16 mouse cellular contexts compared by ENCODE assay signal in the genomic region with DNA sequence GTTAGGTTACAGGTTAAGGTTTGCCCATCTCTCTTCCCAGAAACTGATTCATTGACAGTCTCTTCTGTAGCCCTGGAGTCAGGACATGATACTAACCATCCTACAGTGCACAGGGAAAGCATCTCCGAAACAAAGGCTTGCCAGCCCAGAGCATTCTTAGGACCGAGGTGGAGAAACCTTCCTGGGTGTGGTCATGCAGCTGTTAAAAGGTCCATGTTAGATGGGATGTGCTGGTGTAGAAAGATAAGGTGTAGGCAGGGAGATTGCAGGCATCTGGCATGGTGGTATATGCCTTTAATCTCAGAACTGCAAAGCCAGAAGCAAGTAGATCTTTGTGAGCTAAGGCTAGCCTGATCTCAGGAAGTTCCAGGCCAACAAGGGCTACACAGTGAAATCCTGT. TPM values are rescaled to one million over a fixed set of nuclear protein-coding genes. Genes with fewer than 3 reads are reported as not detected.
DNase-seq lines count a peak whose midpoint lies in the region; ATAC-seq and TF ChIP-seq lines count a peak whose summit lies in the region.
"Had no signal": no experiment of that assay in that cellular context is flagged by ENCODE, and none has a peak within 500 bp of the region (broad histone marks: within the 10 kb centered on the region; RNA-seq: fewer than 3 reads in every experiment).

No protein-coding gene starts in this region.

- peak; percentile 95 for ATAC-seq in G1E (ENCODE audit: extremely low read depth, insufficient number of reproducible peaks, low FRiP score, poor library complexity, severe bottlenecking)
- ATAC-seq in erythroid progenitor cell, adult 5-6 weeks (replicated peaks; ENCODE audit: low FRiP score, poor library complexity, severe bottlenecking), result peak; percentile 98
- ATAC-seq in liver, postnatal 0 days, result peak; percentile 99
- ATAC-seq: activated CD4-positive, CD25-positive, alpha-beta regulatory T cell, adult 4 months had no signal

- 36% methylated on average over 2 of the region's 2 CpGs for WGBS in liver, postnatal 0 days (ENCODE audit: insufficient replicate concordance)

- no peak for TF ChIP-seq CTCF in G1E (IDR thresholded peaks at IDR 0.05; ENCODE audit: low read depth, low read length)
- TF ChIP-seq CTCF in MEL (IDR thresholded peaks at IDR 0.05 in 2 of 3, conservative IDR thresholded peaks at IDR 0.05 in 1 of 3; ENCODE audit: control insufficient read depth in 1 of 3, insufficient read depth in 1 of 3, low read depth in 2 of 3, low read length in 3 of 3, poor library complexity in 1 of 3, severe bottlenecking in 1 of 3), result no peak
- TF ChIP-seq CTCF in liver, postnatal 0 days (IDR thresholded peaks at IDR 0.05; ENCODE audit: low read depth), result no peak
- TF ChIP-seq CTCF in layer of hippocampus, adult 2 months (conservative IDR thresholded peaks at IDR 0.05), result no peak

- no peaks in the 10 kb centered on the region for H3K79me2 ChIP-seq in MEL (ENCODE audit: control insufficient read depth, insufficient read depth, low read length, poor library complexity)

- no peak overlapping the region for H3K9ac ChIP-seq in MEL (ENCODE audit: control insufficient read depth, low read depth, low read length, poor library complexity, severe bottlenecking)
- H3K9ac ChIP-seq in liver, postnatal 0 days (replicated peaks), result no peak overlapping the region
- H3K9ac ChIP-seq: embryonic facial prominence, embryonic 13.5 days; forebrain, embryonic 12.5 days; hindbrain, embryonic 15.5 days had no signal

- H3K9me3 ChIP-seq in G1E (replicated peaks) (peaks cover 4% of the 10 kb centered on the region), MEL (replicated peaks; ENCODE audit: insufficient read depth, low read length) (no peaks in the 10 kb centered on the region)
- 0 out of 2 replicates have a peak, but pooled peaks cover 5% of the 10 kb centered on the region for H3K9me3 ChIP-seq in liver, postnatal 0 days (ENCODE audit: low read length)
- H3K9me3 ChIP-seq: embryonic facial prominence, embryonic 13.5 days; forebrain, embryonic 12.5 days; hindbrain, embryonic 15.5 days had no signal

- no peak for DNase-seq in G1E (ENCODE audit: low spot score)
- peak; percentile 71 for DNase-seq in MEL (ENCODE audit: low read depth, low spot score)
- DNase-seq in liver, postnatal 0 days, result peak; percentile 30
- no peak for DNase-seq in layer of hippocampus, adult 11-12 months (ENCODE audit: low spot score)
- DNase-seq in cerebellum, postnatal 36 days, result no peak
- DNase-seq in layer of hippocampus, adult 2 months (ENCODE audit: low spot score in 2 of 2), result no peak
- DNase-seq: adrenal gland, postnatal 36 days; cerebellum, adult 11-12 months; kidney, adult 8-10 months; right cerebral cortex, adult 18-20 months had no signal

- TF ChIP-seq EP300 in MEL (IDR thresholded peaks at IDR 0.05; ENCODE audit: low read depth in 1 of 2, low read length in 2 of 2), result peak; percentile 79 to 91
- peak; percentile 96 for TF ChIP-seq EP300 in liver, postnatal 0 days (IDR thresholded peaks at IDR 0.05; ENCODE audit: low read depth)

- peak overlapping the region; percentile 40 for H3K4me2 ChIP-seq in liver, postnatal 0 days (ENCODE audit: low read depth, low read length)
- H3K4me2 ChIP-seq: embryonic facial prominence, embryonic 13.5 days; forebrain, embryonic 12.5 days; hindbrain, embryonic 15.5 days; midbrain, embryonic 11.5 days had no signal

- H3K27me3 ChIP-seq in G1E (ENCODE audit: insufficient read depth, low read length) (no peaks in the 10 kb centered on the region), MEL (ENCODE audit: control insufficient read depth in 1 of 2, insufficient read depth in 2 of 2, low read length in 2 of 2) (no peaks in the 10 kb centered on the region)
- no peaks in the 10 kb centered on the region for H3K27me3 ChIP-seq in liver, postnatal 0 days (ENCODE audit: insufficient read depth, low read length)
- H3K27me3 ChIP-seq: embryonic facial prominence, embryonic 13.5 days; forebrain, embryonic 12.5 days; hindbrain, embryonic 15.5 days had no signal

- H3K4me3 ChIP-seq in G1E (ENCODE audit: low read depth, low read length), result no peak overlapping the region
- H3K4me3 ChIP-seq in MEL (ENCODE audit: control insufficient read depth in 1 of 2, insufficient read depth in 1 of 2, low read depth in 2 of 2, low read length in 2 of 2), result no peak overlapping the region
- no peak overlapping the region for H3K4me3 ChIP-seq in liver, postnatal 0 days (ENCODE audit: low read depth, low read length)
- no peak overlapping the region for H3K4me3 ChIP-seq in layer of hippocampus, adult 2 months
- H3K4me3 ChIP-seq: embryonic facial prominence, embryonic 13.5 days; forebrain, embryonic 12.5 days; hindbrain, embryonic 15.5 days had no signal

- TF ChIP-seq POLR2A in MEL (IDR thresholded peaks at IDR 0.05; ENCODE audit: control insufficient read depth in 1 of 2, insufficient read depth in 1 of 2, low read depth in 1 of 2, low read length in 2 of 2, poor library complexity in 1 of 2), result no peak

- TF ChIP-seq RAD21 in MEL (IDR thresholded peaks at IDR 0.05; ENCODE audit: low read depth, low read length), result no peak

- H3K36me3 ChIP-seq in G1E (replicated peaks) (peaks cover 7% of the 10 kb centered on the region), MEL (ENCODE audit: control insufficient read depth in 1 of 2, insufficient read depth in 2 of 2, low read length in 2 of 2) (peaks cover 0 to 5% of the 10 kb centered on the region in 2 experiments; a peak in 2 of 4 replicates)
- H3K36me3 ChIP-seq in liver, postnatal 0 days (replicated peaks; ENCODE audit: insufficient read depth, low read length), result no peaks in the 10 kb centered on the region; the same call in none of the 2 replicates
- H3K36me3 ChIP-seq: forebrain, embryonic 12.5 days had no signal

- H3K4me1 ChIP-seq in G1E (ENCODE audit: insufficient read depth, low read depth, low read length) (peaks cover 11% of the 10 kb centered on the region), MEL (ENCODE audit: control insufficient read depth in 1 of 2, insufficient read depth in 2 of 2, low read length in 2 of 2) (peaks cover 0 to 9% of the 10 kb centered on the region in 2 experiments; a peak in 3 of 4 replicates)
- H3K4me1 ChIP-seq in liver, postnatal 0 days (ENCODE audit: insufficient read depth), result peaks cover 3% of the 10 kb centered on the region; the same call in 1 of the 2 replicates
- H3K4me1 ChIP-seq: embryonic facial prominence, embryonic 13.5 days; forebrain, embryonic 12.5 days; hindbrain, embryonic 15.5 days had no signal

- H3K27ac ChIP-seq in MEL (ENCODE audit: control insufficient read depth, low read depth, low read length), result no peak overlapping the region
- H3K27ac ChIP-seq in liver, postnatal 0 days (ENCODE audit: low read depth), result peak overlapping the region; percentile 57
- H3K27ac ChIP-seq in layer of hippocampus, adult 2 months, result no peak overlapping the region
- H3K27ac ChIP-seq: embryonic facial prominence, embryonic 13.5 days; forebrain, embryonic 12.5 days; hindbrain, embryonic 15.5 days had no signal

TF ChIP-seq in MEL, 35 proteins besides CTCF, POLR2A, EP300 and RAD21 (continues in another document):
- TF ChIP-seq ZC3H11A (IDR thresholded peaks at IDR 0.05; ENCODE audit: low read depth, low read length) (no peak), UBTF (IDR thresholded peaks at IDR 0.05; ENCODE audit: borderline replicate concordance, insufficient read depth, low read depth, low read length) (no peak), TCF12 (IDR thresholded peaks at IDR 0.05; ENCODE audit: low read depth, low read length) (peak; percentile 93), HCFC1 (IDR thresholded peaks at IDR 0.05; ENCODE audit: low read depth, low read length) (no peak), GABPA (IDR thresholded peaks at IDR 0.05; ENCODE audit: low read depth, low read length) (no peak), ETS1 (IDR thresholded peaks at IDR 0.05; ENCODE audit: low read depth, low read length) (peak; percentile 78), RCOR1 (IDR thresholded peaks at IDR 0.05; ENCODE audit: low read depth, low read length) (peak; percentile 79), TAL1 (IDR thresholded peaks at IDR 0.05; ENCODE audit: low read length) (peak; percentile 88), GATA1 (IDR thresholded peaks at IDR 0.05; ENCODE audit: low read depth, low read length) (peak; percentile 89)

RNA-seq across cellular contexts. Expression of a gene that starts 14.5 kb away (rescaled TPM):
- 22.5 and 35.5 TPM in 2 replicates for total RNA-seq in G1E (2014; fragmentation: Nextera tagmentation)
- total RNA-seq in G1E (2017), result 40.0 and 42.7 TPM in 2 replicates
- polyA plus RNA-seq in G1E (2012), result 2.6 and 2.7 TPM in 2 replicates
- total RNA-seq in MEL (2012; rRNA removed), result 11.3 and 11.4 TPM in 2 replicates
- 10 to 100 TPM in 1 of 2 experiments, not detected in 1; 20.7 TPM for polyA plus RNA-seq in MEL (2012; ENCODE audit: insufficient read depth in 1 of 2, insufficient read length in 2 of 2, low read depth in 1 of 2, low replicate concordance in 2 of 2, missing spikeins in 1 of 2)
- total RNA-seq in erythroid progenitor cell, adult 5-6 weeks (2015; ENCODE audit: low replicate concordance), result 1.7 and 10.1 TPM in 2 replicates
- total RNA-seq in erythroid progenitor cell, adult 5-6 weeks (2017; ENCODE audit: low replicate concordance), result 12.9 and 18.9 TPM in 2 replicates
- polyA plus RNA-seq in liver, postnatal 0 days (2015; fragmentation: Nextera tagmentation; extraction: Ambion mirVana), result 27.1 and 28.2 TPM in 2 replicates
- total RNA-seq in layer of hippocampus, adult 2 months (2021), result 10 to 100 TPM; 83.9 to 92.3 TPM

RNA-seq across cellular contexts. Expression of a gene that starts 14.6 kb away (rescaled TPM):
- total RNA-seq in G1E (2014; fragmentation: Nextera tagmentation) (42.9 and 59.1 TPM in 2 replicates), G1E (2017) (20.2 and 24.1 TPM in 2 replicates), MEL (2012; rRNA removed) (8.3 and 8.8 TPM in 2 replicates)
- polyA plus RNA-seq in G1E (2012) (6.6 and 10.1 TPM in 2 replicates), MEL (2012; ENCODE audit: insufficient read depth in 1 of 2, insufficient read length in 2 of 2, low read depth in 1 of 2, low replicate concordance in 2 of 2, missing spikeins in 1 of 2) (10 to 100 TPM; 28.5 to 65.4 TPM)
- 53.3 and 72.9 TPM in 2 replicates for total RNA-seq in erythroid progenitor cell, adult 5-6 weeks (2015; ENCODE audit: low replicate concordance)
- 46.1 and 50.6 TPM in 2 replicates for total RNA-seq in erythroid progenitor cell, adult 5-6 weeks (2017; ENCODE audit: low replicate concordance)
- 4.8 and 5.4 TPM in 2 replicates for polyA plus RNA-seq in liver, postnatal 0 days (2015; fragmentation: Nextera tagmentation; extraction: Ambion mirVana)
- total RNA-seq in layer of hippocampus, adult 2 months (2021), result 10 to 100 TPM; 52.3 to 55.6 TPM

RNA-seq across cellular contexts. Expression of a gene that starts 54.0 kb away (rescaled TPM):
- total RNA-seq in G1E (2014; fragmentation: Nextera tagmentation) (34.9 and 42.7 TPM in 2 replicates), G1E (2017) (33.9 and 35.4 TPM in 2 replicates), MEL (2012; rRNA removed) (36.1 and 42.5 TPM in 2 replicates)
- polyA plus RNA-seq in G1E (2012) (36.3 and 44.1 TPM in 2 replicates), MEL (2012; ENCODE audit: insufficient read depth in 1 of 2, insufficient read length in 2 of 2, low read depth in 1 of 2, low replicate concordance in 2 of 2, missing spikeins in 1 of 2) (10 to 100 TPM in 1 of 2 experiments, not detected in 1; 57.5 TPM)
- 3.6 and 15.9 TPM in 2 replicates for total RNA-seq in erythroid progenitor cell, adult 5-6 weeks (2015; ENCODE audit: low replicate concordance)
- 3.3 and 4.5 TPM in 2 replicates for total RNA-seq in erythroid progenitor cell, adult 5-6 weeks (2017; ENCODE audit: low replicate concordance)
- polyA plus RNA-seq in liver, postnatal 0 days (2015; fragmentation: Nextera tagmentation; extraction: Ambion mirVana), result 19.5 and 20.4 TPM in 2 replicates
- total RNA-seq in layer of hippocampus, adult 2 months (2021), result 10 to 100 TPM; 50.1 to 57.4 TPM

Comparison
In these comparisons a context has a peak if more than half of its experiments do, and no peak if none do; other contexts are left out.
1. DNase-seq: peak in MEL (single experiment) and liver, postnatal 0 days (single experiment); none in G1E (single experiment), layer of hippocampus, adult 11-12 months (single experiment), cerebellum, postnatal 36 days (0 of 2) and layer of hippocampus, adult 2 months (0 of 2).
2. Peak in every context shown above with its lines, with median percentiles within 50 percentile points of each other: ATAC-seq.